Mouse (Mus musculus): ENCODE measurements around the gene Ubr3.

Gene Ubr3

DNA sequence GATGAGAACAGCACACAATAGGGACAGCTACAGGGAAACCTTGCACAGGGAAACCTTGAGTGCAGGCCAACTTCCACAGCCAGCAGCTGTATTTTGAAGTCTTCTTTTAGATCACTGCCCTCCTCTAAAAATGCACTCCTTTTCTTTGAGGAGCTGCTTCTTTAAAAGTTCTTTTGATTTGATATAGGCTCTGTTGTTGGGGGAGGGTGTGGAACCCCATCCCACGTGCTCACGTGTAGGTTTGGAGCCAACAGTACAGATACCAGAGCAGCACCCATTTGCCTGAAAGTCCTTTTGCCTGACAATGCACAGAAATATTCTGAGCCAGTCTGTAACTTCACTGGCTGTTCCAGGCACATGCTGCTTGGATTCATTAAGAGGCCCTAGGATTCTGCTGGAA, 134.4 kb downstream of the Ubr3 start:
- no peak for DNase-seq (ENCODE audit: low spot score in 2 of 2)

DNA sequence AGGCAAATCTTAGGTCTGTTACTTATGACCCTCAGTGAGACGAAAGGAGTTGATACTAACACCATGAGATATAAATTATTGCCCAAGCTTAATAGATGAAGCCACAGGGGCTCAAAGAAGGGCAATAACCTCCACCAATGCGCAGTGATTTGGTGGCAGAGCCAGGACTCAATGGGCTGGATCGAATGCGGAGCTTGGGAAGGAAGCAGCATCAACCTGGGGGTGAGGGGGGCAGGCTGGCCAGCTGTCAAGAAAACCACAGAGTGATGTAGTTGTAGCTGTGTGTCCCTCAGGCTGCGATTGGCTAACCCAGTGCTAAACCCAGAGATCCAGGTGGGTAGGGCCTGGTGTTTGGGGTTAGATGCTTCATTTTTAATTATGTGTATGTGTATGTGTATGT, 137.8 kb downstream of the Ubr3 start:
- no peak for DNase-seq (ENCODE audit: low spot score in 2 of 2)

DNA sequence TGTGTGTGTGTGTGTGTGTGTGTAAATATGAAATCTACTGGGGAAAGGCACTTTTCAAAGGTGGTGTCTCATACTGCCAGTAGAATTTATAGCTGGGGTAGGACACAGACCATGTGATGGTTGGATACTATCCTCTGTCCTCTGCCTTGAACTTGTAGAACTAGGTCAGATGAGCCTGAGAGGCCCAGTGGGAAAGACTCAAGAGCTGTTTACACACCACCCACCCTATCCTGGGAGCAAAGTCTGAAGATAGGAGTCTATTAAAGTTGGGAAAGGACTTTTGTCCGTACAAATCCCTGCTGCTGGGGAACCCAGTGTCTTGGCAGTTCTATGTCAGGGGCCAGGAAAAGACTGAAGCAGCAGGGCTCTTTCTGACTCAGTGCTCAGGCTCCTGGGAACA, 138.3 kb downstream of the Ubr3 start:
- DNase-seq (ENCODE audit: low spot score in 2 of 2): no peak

DNA sequence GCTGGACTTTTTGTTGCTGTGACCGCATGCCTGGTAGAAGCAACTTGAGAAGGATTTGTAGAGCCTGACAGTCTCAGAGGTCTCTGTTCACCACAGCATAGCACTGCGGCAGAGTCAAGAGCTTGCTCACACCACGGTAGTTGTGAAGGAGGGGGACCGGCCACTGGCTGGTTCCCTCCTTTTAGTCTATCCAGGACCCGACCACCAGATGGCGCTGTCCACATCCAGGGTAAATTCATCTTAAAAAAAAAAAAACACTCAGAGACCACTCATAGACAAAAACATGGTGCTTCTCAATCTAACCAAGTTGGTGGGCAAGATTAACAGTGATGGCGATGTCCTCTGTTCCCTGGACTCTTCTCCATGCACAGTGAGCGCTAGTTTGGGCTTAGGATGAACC, 140.2 kb downstream of the Ubr3 start:
- no peak for DNase-seq (ENCODE audit: low spot score in 2 of 2)

DNA sequence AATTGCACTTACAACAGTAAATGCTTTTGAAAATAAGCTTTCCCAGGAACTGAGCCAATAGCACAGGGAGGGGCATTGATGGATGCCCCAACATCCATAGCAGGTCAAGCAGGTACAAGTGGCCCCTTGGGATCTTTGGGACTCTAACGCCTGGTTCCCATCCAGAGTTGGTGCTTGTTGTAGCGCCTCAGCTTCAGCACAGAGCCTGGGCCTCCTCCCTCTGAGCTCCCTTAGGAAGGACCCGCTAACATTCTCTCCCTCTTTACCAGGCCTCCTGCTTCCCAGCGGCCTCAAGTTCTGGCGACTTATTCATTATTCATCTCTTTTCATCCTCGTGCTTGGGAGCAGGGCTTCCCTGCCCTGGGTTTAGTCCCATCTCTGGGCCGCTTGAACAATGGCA, 141.7 kb downstream of the Ubr3 start, which contains the start of gene Myo3b:
Gene Myo3b (plus strand): TSS at position 375 of the 400 bp plus-strand sequence.
- DNase-seq (ENCODE audit: low spot score in 2 of 2): no peak

DNA sequence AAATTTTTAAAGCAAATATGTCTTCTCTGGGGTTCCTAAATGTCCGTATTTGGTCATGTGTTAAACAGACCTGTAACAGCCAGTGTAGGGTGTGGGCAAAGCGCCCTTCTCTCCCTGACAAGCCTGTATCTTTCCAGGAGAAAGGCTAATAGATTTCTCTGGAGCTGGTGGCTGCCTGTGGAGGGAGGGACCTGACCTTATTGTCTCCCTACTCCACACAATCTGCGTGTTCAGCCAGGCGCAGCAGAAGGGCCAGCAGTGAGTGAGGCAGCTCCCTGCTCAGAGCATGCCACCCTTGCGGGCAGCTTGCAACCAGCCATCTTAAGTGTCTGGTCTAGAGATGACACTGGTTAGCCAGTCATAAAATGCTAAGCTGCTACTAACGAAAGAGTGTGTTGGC, 147.4 kb downstream of the Ubr3 start:
- DNase-seq (ENCODE audit: low spot score in 2 of 2): no peak

DNA sequence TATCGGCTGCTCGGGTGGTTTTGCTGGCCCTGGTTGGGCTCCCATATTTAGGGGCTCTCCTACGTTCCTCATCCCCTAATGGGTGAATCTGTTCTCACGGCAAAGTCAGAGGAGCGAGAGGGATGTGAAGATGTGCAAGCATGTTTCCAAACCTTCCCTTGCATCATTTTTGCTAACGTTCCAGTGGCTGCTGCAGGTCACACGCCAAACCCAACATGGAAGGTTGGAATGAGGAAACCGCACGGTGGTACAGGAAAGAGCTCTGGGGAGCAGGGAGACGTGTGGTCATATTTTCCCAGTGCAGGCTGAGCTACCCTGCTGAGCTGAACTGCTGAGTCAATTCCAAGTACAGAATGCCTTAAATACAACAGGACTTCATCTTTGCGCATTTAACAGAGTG, 150.8 kb downstream of the Ubr3 start:
- no peak for DNase-seq (ENCODE audit: low spot score in 2 of 2)

DNA sequence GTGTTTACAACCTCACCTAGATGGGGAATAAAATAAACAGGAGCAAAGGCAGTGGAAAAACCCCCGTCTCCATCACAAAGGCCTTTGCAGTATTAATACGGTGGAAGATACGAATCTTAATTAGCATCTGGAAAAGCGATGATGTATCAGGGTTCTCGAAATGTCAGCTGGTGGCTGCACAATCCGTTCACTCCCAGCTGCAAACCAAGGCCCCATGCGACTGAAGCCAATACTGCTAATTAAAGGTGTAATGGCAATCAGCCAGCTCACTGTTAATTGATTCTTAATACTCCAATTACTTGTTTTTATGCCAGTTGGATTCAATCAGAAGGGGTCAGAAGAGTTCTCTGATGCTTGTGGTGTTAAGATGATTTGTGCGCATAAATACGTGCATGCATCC, 156.8 kb downstream of the Ubr3 start:
- no peak for DNase-seq (ENCODE audit: low spot score in 2 of 2)

DNA sequence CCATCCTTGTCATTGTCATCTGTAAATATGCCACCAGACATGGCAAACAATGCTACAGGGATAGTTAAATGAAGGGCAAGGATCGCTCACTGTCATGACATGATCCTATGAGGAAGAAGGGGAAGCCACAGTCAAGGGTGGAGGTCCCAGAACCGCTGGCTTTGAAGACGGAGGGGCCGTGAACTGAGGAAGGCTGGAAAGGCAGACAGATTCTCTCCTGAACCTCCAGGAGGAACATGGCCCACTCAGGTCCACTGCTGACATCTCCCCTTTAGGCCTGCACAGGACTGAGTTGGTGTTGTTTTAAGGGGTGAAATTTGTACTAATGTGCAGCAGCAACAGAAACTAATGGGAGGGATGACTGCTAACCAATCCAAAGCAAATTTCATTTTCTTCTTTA, 161.2 kb downstream of the Ubr3 start:
- DNase-seq (ENCODE audit: low spot score in 2 of 2): no peak

DNA sequence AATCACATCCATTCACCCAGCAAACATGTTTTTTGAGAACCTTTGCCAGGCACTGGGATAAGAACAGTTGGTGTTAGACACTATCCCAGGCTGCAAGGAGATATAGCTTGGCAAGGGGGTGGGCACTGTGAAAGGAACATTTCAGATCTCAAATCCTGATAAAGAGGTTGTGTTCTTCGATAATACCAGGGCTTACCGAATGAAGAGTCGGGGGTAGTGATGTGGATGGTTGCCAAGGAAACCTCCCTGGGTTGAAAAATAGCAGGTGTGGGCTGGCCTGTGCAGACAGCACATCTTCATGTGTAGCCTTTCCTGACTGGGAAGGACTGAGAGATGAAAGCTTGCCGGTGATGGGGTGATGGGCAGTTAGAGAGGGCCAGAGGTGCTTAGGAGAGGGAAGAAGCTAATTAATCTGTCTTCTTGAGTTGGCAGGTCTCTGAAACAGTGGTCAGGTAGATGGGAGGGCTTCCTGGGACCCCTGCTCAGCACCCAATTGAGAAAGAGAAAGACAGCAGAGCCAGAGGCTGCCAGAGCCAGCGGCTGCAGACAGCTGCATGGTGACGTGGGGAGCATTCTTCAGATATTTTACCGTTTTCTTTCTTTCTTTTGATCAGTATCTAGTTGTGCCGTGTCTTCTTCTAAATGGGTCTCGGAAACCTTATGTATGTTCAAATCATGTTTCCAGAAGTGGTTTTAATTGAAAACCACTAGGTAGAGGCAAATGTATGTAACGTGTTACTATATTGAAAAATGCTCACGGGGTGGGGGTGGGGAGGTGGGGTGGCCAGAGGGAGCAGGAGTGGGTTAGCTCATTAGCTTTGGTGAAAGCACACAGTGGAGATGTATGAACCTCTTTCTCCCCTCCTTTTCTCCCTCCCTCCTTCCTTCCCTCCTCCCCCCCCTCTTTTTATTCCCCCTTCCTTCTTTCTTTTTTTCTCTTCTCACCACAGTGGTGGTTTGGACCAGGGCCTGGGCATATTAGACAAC, 163.6 kb downstream of the Ubr3 start:
- peak in 1 of 2 experiments; percentile 28 for DNase-seq (ENCODE audit: low spot score in 2 of 2)

DNA sequence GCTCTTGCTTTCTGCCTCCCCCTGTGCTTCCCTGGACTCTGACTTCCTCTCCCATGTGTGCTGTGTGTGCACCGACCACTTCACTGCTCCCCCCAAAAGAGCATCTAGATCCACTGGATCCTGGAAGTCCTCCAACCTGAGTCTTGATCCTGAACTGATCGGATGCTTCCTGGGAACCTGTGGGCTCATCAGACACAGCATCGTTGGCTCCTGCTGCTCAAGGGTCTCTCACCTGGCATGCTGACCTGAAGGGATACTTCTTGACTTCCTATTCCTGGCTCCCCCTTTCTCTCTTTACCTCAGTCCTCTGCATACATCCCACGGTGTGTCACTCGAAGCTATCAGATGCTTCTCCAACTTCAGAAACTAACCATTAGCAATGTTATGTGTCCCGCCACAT, 168.1 kb downstream of the Ubr3 start:
- no peak for DNase-seq (ENCODE audit: low spot score in 2 of 2)

DNA sequence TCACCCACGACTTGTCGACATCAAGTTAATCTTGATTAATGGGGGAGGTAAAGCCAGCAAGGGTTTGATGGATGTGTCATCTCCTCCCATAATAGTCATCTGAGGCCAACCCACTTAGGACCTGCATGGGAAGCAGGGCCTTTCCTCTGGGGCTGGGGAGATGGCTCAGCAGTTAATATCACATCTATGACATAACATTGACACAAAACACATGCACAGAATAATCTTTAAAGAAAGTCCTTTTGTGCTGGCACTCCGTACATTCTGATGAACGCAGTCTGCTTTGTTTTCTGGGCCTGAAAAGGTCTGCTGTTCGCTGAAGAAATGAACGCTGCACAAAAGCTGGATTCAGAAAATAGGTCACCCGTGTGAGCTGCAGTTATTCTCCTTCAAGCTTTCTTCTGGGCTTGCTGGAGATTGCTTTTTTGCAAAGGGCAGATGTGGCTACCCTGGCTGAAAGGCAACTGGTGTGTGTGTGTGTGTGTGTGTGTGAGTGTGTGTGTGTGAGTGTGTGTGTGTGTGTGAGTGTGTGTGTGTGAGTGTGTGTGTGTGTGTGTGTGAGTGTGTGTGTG, 168.8 kb downstream of the Ubr3 start:
- no peak for DNase-seq (ENCODE audit: low spot score in 2 of 2)

DNA sequence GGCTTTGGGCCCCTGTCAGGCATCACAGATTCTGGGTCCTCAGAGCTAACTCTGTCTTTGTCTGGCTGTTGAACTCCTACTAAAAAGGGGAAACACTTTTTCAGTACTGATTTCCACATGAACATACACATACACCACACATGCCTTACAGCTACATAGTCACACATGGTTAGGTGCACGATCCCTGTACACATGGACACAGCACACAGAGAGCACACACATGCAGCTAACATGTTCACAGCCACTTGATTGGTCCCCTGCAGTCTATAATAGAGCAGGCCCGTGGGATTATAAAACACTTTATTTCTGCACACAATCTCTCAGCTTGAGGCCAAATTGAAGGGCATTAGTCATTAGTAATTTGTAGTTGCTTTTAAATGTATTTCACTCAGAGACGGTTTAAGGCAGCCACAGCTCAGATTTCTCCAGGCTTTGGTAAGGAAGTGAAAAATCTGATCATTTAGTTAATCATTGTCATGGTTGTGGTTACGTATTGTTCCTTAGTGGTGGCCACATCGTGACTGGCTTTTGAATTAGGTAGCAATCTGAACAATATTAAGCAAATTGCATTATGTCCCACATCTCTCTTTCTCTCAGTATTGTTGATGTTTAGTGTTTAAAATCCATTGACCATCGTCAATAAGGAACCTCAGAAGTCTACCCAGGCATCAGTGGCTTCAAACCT, 169.4 kb downstream of the Ubr3 start:
- no peak for DNase-seq (ENCODE audit: low spot score in 2 of 2)

DNA sequence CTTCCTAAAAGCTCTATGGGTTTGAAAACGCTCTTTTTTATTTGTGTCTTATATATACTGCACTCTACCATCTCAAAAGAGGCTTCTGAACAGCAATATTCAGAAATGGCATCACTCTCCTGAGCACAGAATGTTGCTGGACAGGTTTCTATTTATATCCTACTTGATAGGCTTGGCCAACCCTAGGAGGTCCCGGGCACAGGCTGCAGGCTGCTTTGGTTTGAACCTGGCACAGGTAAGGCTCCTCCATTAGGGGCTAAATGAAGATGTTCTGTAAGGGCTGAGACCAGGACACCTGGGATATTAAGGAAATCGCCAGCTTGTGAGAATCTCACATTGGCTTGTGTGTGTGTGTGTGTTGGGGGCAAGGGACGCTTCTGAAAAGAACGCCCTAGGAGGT, 172.8 kb downstream of the Ubr3 start:
- DNase-seq (ENCODE audit: low spot score in 2 of 2): no peak
